ENCODE assay signal across 8 mouse cellular contexts in the genomic region with DNA sequence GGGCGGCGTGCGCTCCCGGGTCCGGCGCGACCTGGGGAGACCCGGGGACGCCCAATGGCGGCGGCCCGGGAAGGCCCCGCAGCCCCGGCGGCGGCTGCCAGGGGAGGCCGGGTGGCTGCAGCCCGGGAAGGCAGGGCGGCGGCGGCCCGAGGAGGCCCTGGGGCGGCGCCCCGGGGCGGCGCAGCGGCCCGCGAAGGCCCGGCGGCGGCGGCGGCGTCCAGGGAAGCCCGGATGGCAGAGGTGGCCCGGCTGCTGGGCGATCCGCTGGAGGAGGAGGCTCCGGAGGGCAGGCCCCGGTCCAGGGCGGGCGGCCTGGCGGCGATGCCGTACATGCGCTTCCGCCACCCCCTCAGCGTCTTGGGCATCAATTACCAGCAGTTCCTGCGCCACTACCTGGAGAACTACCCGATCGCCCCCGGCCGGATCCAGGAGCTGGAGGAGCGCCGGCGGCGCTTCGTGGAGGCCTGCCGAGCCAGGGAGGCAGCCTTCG. TPM values are rescaled to one million over a fixed set of nuclear protein-coding genes. Genes with fewer than 3 reads are reported as not detected.
DNase-seq lines count a peak whose midpoint lies in the region.

No protein-coding gene starts in this region.

- no peaks in the 10 kb centered on the region for H3K36me3 ChIP-seq in megakaryocyte, embryonic 14.5 days (replicated peaks; ENCODE audit: low read length)

- peak overlapping the region; percentile 95 for H3K4me3 ChIP-seq in megakaryocyte, embryonic 14.5 days (replicated peaks)

- DNase-seq in T-cell, adult 2 months (ENCODE audit: low spot score): peak; percentile 32
- peak; percentile 78 to 80 for DNase-seq in cerebellum, postnatal 25 days
- peak; percentile 63 for DNase-seq in gastrocnemius, postnatal 14 days
- peak; percentile 39 for DNase-seq in induced T-regulatory cell, adult 2 months (ENCODE audit: low read depth)
- peak; percentile 61 to 68 for DNase-seq in left cerebral cortex, postnatal 25 days (ENCODE audit: low spot score in 2 of 2)
- peak; percentile 32 to 43 for DNase-seq in right cerebral cortex, postnatal 36 days (ENCODE audit: low spot score in 2 of 2)
- DNase-seq in c-Kit-positive CD71-positive TER-119-positive erythroid progenitor cells, embryonic 14.5 days (ENCODE audit: low spot score): no peak

- peaks cover 6% of the 10 kb centered on the region; the same call in 1 of the 2 replicates for H3K9me3 ChIP-seq in megakaryocyte, embryonic 14.5 days

- intact Hi-C loops in gastrocnemius, postnatal 14 days (cut with DNase I; ENCODE audit: low total_unique reads): no loop called here
- intact Hi-C loops in left cerebral cortex, postnatal 25 days (cut with DNase I): no loop called here

- peaks cover 13% of the 10 kb centered on the region for H3K4me1 ChIP-seq in megakaryocyte, embryonic 14.5 days

- H3K27me3 ChIP-seq in megakaryocyte, embryonic 14.5 days (replicated peaks): peaks cover 28% of the 10 kb centered on the region

RNA-seq across cellular contexts. Expression of gene Eid2, which starts 0.4 kb away (rescaled TPM):
- 1 to 10 TPM; 6.9 to 8.9 TPM for total RNA-seq in gastrocnemius, postnatal 14 days (2021)
- 10 to 100 TPM; 58.4 to 61.2 TPM for total RNA-seq in left cerebral cortex, postnatal 25 days (2021)
- polyA plus RNA-seq in megakaryocyte, embryonic 14.5 days (2012; ENCODE audit: insufficient read depth, low replicate concordance): 8.1 and 12.2 TPM in 2 replicates

RNA-seq across cellular contexts. Expression of gene Eid2b, which starts 9.5 kb away (rescaled TPM):
- 1 to 10 TPM; 5.6 to 5.9 TPM for total RNA-seq in gastrocnemius, postnatal 14 days (2021)
- 10 to 100 TPM; 32.5 to 34.3 TPM for total RNA-seq in left cerebral cortex, postnatal 25 days (2021)
- polyA plus RNA-seq in megakaryocyte, embryonic 14.5 days (2012; ENCODE audit: insufficient read depth, low replicate concordance): 7.4 and 27.7 TPM in 2 replicates

RNA-seq across cellular contexts. Expression of gene Selenov, which starts 22.9 kb away (rescaled TPM):
- total RNA-seq in gastrocnemius, postnatal 14 days (2021): not detected
- total RNA-seq in left cerebral cortex, postnatal 25 days (2021): 1 to 10 TPM in 1 of 2 experiments, under 1 TPM in 1; 0.25 to 1.7 TPM
- polyA plus RNA-seq in megakaryocyte, embryonic 14.5 days (2012; ENCODE audit: insufficient read depth, low replicate concordance): not detected in 2 replicates

RNA-seq across cellular contexts. Expression of gene Dll3, which starts 34.0 kb away (rescaled TPM):
- not detected for total RNA-seq in gastrocnemius, postnatal 14 days (2021)
- total RNA-seq in left cerebral cortex, postnatal 25 days (2021): 1 to 10 TPM; 1.4 to 2.0 TPM
- 0.22 TPM in 1 of 2 replicates, not detected in the other for polyA plus RNA-seq in megakaryocyte, embryonic 14.5 days (2012; ENCODE audit: insufficient read depth, low replicate concordance)

RNA-seq across cellular contexts. Expression of gene Timm50, which starts 43.8 kb away (rescaled TPM):
- 10 to 100 TPM; 38.2 to 39.4 TPM for total RNA-seq in gastrocnemius, postnatal 14 days (2021)
- 10 to 100 TPM; 39.0 to 40.8 TPM for total RNA-seq in left cerebral cortex, postnatal 25 days (2021)
- 153 and 165 TPM in 2 replicates for polyA plus RNA-seq in megakaryocyte, embryonic 14.5 days (2012; ENCODE audit: insufficient read depth, low replicate concordance)

Comparison
In these comparisons a context has a peak if more than half of its experiments do, and no peak if none do; other contexts are left out.
1. RNA of gene Eid2, which starts 0.4 kb away (total RNA-seq): 58.4 to 61.2 TPM in left cerebral cortex, postnatal 25 days; 6.9 to 8.9 TPM in gastrocnemius, postnatal 14 days; every median in the first group is over 4 times any median in the second.
2. RNA of gene Eid2b, which starts 9.5 kb away (total RNA-seq): 32.5 to 34.3 TPM in left cerebral cortex, postnatal 25 days; 5.6 to 5.9 TPM in gastrocnemius, postnatal 14 days; every median in the first group is over 4 times any median in the second.